Mouse (Mus musculus): ENCODE measurements around the gene Fermt2. TPM values are rescaled to one million over a fixed set of nuclear protein-coding genes. Genes with fewer than 3 reads are reported as not detected.

Gene Fermt2
- polyA plus RNA-seq, 1 experiment from 2014 or later = 31.6 TPM

DNA sequence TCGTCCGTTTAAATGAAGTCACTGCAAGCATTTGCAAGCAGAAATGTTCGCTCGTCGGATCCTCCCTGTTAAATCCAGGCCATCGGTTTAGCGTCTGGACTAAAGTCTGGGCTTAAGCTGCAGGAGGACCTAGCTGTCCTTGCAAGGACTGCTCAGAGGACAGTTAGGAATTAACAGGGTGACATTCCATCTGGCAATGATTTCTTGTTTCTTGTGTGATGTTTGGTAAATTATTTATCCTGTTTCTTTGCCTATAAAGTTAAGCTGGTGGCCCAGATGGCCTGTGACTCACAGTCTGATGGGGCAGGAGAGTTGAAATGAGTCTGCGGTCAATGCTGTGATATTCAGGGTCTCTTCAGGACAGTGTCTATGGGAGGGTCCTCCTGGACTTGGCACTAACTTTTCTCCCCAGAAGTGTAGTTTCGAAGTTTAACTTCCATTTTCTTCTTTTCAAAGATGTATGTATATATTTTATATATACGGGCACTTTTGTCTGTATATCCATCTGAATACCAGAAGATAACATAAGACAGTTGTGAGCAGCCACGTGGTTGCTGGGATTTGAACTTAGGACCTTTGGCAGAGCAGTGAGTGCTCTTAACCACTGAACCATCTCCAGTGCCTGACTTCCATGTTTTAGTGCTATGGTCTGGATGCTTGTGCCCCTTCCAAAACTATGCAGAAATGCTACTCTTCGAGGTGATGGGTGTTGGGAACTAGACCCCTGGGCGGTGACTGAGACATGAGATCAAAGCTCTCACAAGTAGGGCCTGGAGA, 99.7 kb downstream of the Fermt2 start:
- Histone ChIP-seq H3K9me3 (replicated peaks) (0 out of 2 replicates have a peak, but pooled peaks cover 11% of the 10 kb centered on the region), H3K4me1 (replicated peaks) (no peaks in the 10 kb centered on the region), H3K4me2 (no peak overlapping the region), H3K9ac (no peak overlapping the region), H3K36me3 (no peaks in the 10 kb centered on the region), H3K27me3 (no peaks in the 10 kb centered on the region), H3K4me3 (replicated peaks) (no peak overlapping the region), H3K27ac (no peak overlapping the region)
- WGBS (ENCODE audit: insufficient replicate concordance) = 77% methylated on average over 13 of the region's 13 CpGs
- no peak for ATAC-seq (ENCODE audit: low read depth)
- no peak for DNase-seq

DNA sequence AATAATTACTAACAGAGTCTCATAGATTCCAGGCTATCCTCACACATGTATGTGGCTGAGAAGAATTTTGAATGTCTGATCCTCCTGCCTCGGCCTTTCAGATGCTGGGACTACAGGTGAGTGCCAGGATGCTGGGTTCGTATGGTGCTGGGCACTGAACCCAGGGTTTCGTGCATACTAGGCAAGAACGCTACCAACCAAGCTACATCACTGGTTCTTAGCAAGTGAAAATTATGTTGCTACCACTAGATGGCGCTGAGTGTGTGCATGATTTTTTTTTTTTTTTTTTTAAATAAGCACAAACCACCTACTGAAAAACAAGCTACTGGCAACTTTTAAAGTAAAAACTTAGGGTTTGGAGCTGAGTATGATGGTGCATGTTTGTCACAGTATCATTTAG, 106.7 kb downstream of the Fermt2 start:
- H3K9ac ChIP-seq = no peak overlapping the region
- no peaks in the 10 kb centered on the region for H3K9me3 ChIP-seq (replicated peaks)
- no peaks in the 10 kb centered on the region for H3K27me3 ChIP-seq
- ATAC-seq (ENCODE audit: low read depth) (no peak), DNase-seq (no peak)
- 7% methylated on average over 5 of the region's 5 CpGs for WGBS (ENCODE audit: insufficient replicate concordance)
- no peak overlapping the region for H3K4me3 ChIP-seq (replicated peaks)
- no peaks in the 10 kb centered on the region for H3K4me1 ChIP-seq (replicated peaks)
- no peak overlapping the region for H3K27ac ChIP-seq
- no peaks in the 10 kb centered on the region for H3K36me3 ChIP-seq
- H3K4me2 ChIP-seq = no peak overlapping the region

DNA sequence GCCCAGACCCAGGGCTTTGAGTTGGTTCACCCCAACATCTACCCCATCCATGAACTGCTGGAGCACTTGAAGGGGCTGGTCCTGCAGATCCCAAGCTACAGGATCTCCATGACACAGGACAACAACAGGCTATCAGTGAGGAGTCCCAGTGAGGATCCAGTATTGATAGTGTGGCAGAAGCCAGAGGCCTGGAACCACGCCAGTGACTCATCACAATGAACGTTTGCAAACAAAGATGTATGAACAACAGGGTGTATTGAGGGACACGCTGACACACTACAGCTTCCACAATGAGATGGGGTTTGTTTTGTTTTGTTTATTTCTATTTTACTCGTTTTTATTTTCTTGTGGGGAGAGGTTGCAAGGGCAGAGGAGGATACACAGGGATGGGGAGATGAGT, 107.5 kb downstream of the Fermt2 start:
- Histone ChIP-seq H3K27me3 (no peaks in the 10 kb centered on the region), H3K9me3 (replicated peaks) (no peaks in the 10 kb centered on the region), H3K4me1 (replicated peaks) (no peaks in the 10 kb centered on the region), H3K36me3 (no peaks in the 10 kb centered on the region), H3K4me3 (replicated peaks) (no peak overlapping the region), H3K4me2 (no peak overlapping the region), H3K9ac (no peak overlapping the region), H3K27ac (no peak overlapping the region)
- WGBS (ENCODE audit: insufficient replicate concordance) = 33% methylated on average over 4 of the region's 4 CpGs
- ATAC-seq (ENCODE audit: low read depth) (no peak), DNase-seq (no peak)

DNA sequence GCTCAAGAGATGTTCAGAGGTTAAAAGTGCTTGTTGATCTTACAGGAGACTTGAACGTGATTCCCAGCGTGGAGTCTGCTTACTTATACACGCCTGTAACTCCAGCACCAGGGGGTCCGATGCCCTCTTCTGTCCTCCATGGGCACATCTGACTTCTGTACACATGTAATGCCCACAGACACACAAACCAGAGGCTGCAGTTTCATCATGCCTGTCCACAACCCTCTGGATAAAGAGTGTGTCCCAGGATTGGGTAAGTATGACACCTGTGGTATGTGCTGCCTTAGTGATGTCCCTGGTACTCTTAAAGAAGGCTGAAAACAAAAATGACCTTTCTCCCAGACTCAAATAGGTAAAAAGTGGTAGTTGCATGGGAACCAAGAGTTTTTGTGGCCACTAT, 110.6 kb downstream of the Fermt2 start:
- no peak overlapping the region for H3K4me2 ChIP-seq
- no peak overlapping the region for H3K27ac ChIP-seq
- WGBS (ENCODE audit: insufficient replicate concordance) = 67% methylated on average over 4 of the region's 4 CpGs
- H3K4me1 ChIP-seq (replicated peaks) = no peaks in the 10 kb centered on the region
- no peak for ATAC-seq (ENCODE audit: low read depth)
- H3K9me3 ChIP-seq (replicated peaks) = no peaks in the 10 kb centered on the region
- H3K9ac ChIP-seq = no peak overlapping the region
- no peaks in the 10 kb centered on the region for H3K36me3 ChIP-seq
- no peak overlapping the region for H3K4me3 ChIP-seq (replicated peaks)
- DNase-seq = no peak
- no peaks in the 10 kb centered on the region for H3K27me3 ChIP-seq

DNA sequence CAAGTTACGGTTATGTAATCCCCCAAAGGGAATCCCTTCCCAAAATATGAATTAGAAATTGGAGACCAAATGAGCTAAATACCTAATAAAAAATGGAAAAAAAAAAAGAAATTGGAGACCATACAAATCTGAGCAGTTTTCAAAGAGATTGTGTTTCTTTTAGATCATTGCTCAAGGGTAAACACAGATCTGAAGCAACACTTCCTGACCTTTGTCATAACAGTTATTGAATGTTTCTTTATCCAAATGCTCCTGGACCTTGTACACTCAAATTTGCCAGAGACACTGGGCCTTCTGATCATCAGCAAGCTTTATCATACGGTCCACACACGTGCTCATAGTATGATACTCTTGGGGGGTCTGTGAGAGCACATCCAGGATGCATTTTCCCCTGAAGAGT, 111.4 kb downstream of the Fermt2 start:
- DNase-seq (no peak), ATAC-seq (ENCODE audit: low read depth) (no peak)
- H3K27ac ChIP-seq = no peak overlapping the region
- H3K4me2 ChIP-seq = no peak overlapping the region
- no peak overlapping the region for H3K9ac ChIP-seq
- H3K9me3 ChIP-seq (replicated peaks) = no peaks in the 10 kb centered on the region
- H3K36me3 ChIP-seq = no peaks in the 10 kb centered on the region
- WGBS (ENCODE audit: insufficient replicate concordance) = 51% methylated on average over 3 of the region's 3 CpGs
- H3K4me3 ChIP-seq (replicated peaks) = no peak overlapping the region
- H3K4me1 ChIP-seq (replicated peaks) = no peaks in the 10 kb centered on the region
- no peaks in the 10 kb centered on the region for H3K27me3 ChIP-seq

DNA sequence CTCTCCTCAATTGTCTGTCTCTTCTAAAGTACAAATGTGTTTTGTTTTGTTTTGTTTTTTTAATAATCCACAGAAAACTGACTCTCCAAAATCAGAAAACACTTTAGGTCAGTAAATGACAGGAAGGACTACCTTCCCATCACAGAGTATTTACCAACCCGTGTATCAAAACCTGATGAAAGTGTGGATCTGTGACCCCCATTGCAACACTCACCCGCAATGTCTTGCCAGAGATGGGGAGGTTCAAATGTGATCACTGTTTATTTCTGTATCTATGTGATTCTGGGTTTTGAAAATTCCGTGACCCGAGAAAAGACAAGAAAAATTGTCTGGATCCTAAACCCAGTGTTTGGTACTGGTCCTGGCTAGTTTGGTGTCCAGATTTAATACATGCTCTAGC, 113.7 kb downstream of the Fermt2 start:
- Histone ChIP-seq H3K4me1 (replicated peaks) (no peaks in the 10 kb centered on the region), H3K4me2 (no peak overlapping the region), H3K9ac (no peak overlapping the region), H3K27ac (no peak overlapping the region), H3K36me3 (no peaks in the 10 kb centered on the region), H3K4me3 (replicated peaks) (no peak overlapping the region), H3K9me3 (replicated peaks) (no peaks in the 10 kb centered on the region), H3K27me3 (no peaks in the 10 kb centered on the region)
- DNase-seq = no peak
- WGBS (ENCODE audit: insufficient replicate concordance) = 69% methylated on average over 4 of the region's 4 CpGs
- ATAC-seq (ENCODE audit: low read depth) = no peak

Other genes starting within 250 kb of the Fermt2 start
- gene Ero1l, start 211.3 kb downstream of the Fermt2 start, polyA plus RNA-seq (2015; fragmentation: Nextera tagmentation; extraction: Ambion mirVana) = 35.0 and 46.9 TPM in 2 replicates
- gene Psmc6, start 200.3 kb downstream of the Fermt2 start, polyA plus RNA-seq (2015; fragmentation: Nextera tagmentation; extraction: Ambion mirVana) = 112 and 143 TPM in 2 replicates
- 22.9 and 24.7 TPM in 2 replicates for gene Styx, start 179.0 kb downstream of the Fermt2 start, polyA plus RNA-seq (2015; fragmentation: Nextera tagmentation; extraction: Ambion mirVana)
- 31.9 and 39.9 TPM in 2 replicates for gene Gnpnat1, start 125.2 kb downstream of the Fermt2 start, polyA plus RNA-seq (2015; fragmentation: Nextera tagmentation; extraction: Ambion mirVana)
- gene Ddhd1, start 128.0 kb upstream of the Fermt2 start, polyA plus RNA-seq (2015; fragmentation: Nextera tagmentation; extraction: Ambion mirVana) = 6.6 and 6.8 TPM in 2 replicates